Mouse (Mus musculus) heart, postnatal 0 days (tissue): ENCODE results near the gene Pds5a.

Experiments
- CTCF ChIP-seq: IDR thresholded peaks from 2 replicates; pipeline ENCODE4 v1.5.1; 2016; ENCODE audit warnings: antibody characterized with exemption, control low read depth, low read depth
- EP300 ChIP-seq: IDR thresholded peaks from 2 replicates; pipeline ENCODE4 v1.6.1; 2016; ENCODE audit warnings: antibody characterized with exemption, low read depth

- TF ChIP-seq EP300 (no peak), CTCF (no peak)
Observed at GRCm38 (mm10) chr5:65557109-65557508, 141.0 kb downstream of the Pds5a start.
